Mouse (Mus musculus) cerebellum, postnatal 25 days (tissue): Measurements from ENCODE around the gene Ranbp3.

Experiments
- DNase-seq, 2 experiments: peaks; one replicate each; pipeline ENCODE4 v3.0.0; 2021; ENCODE audit warnings: mixed read lengths in 2 of 2

Gene Ranbp3

DNA sequence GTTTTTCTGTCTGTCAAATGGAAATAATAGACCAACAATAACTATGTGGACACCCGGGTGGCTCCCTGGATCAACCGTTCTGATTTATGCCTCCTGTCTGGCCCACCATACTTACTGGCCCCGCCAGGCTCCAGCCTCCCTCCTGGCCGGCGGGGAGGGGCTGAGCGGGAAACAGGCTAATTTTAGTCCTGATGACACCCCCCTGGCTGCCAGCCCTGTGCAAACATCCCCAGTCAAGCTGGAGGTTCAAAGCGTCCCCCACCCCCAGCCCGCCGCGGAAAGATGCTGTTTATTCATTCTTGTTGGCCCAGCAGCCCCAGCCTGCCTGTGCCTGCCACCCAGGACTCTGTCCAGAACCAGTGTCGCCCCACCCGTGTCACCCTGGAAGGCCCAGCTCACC is 55.0 kb downstream of the Ranbp3 start:
- no peak for DNase-seq

DNA sequence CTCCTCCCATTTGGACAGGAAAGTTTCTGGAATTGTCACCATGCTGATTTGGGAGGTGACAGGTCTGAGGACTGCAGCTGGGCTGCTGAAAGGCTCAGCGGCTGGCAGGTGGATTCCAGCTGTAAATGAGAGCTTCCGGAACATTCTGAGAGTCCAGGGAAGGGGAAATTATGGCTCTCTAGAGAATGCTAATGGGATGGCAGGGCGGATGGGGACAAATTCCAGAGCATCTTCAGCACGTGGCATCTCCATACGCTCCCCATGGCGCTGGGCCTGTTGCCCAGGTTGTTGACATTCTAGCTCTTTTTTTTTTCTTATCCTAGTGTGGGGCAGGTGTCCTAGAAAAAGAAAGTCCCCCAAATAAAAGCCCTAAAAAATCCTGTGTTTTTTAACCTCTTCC is 56.1 kb downstream of the Ranbp3 start:
- peak; percentile 74 to 84 for DNase-seq

DNA sequence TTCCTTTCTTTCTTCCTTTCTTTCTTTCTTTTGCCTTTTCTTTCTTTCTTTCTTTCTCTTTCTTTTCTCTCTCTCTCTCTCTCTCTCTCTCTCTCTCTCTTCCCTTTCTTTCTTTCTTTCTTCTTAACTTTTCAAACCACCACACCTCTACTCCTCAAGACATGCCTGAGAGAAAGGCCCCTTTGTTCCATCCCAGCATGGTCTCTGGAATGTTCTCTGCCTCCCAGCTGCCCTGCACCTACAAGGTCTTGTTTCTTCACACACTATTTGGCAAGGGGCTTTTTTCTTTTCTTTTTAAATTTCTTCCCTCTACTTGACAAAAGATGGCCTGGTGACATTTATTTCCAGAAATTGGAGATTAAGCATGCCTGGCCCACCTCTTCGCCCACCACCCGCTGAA is 56.6 kb downstream of the Ranbp3 start:
- DNase-seq = no peak

DNA sequence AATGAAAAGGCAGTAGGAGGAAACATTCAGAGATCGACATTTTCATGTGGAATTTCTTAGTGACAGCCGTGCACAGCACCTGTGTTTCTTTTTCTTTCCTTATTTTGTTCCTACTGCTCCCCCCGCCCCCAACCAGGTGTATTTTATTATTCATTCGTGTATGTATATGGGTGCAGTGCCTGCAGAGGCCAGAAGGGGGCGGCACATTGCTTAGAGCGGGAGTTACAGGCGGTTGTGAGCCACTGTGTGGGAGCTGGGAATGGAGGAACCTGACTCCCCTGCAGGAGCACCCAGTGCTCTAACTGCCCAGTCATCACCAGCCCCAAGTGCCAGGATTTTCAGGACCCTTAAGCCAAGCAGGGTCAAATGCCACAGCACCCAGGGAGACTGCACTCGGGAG is 63.4 kb downstream of the Ranbp3 start:
- DNase-seq = no peak

DNA sequence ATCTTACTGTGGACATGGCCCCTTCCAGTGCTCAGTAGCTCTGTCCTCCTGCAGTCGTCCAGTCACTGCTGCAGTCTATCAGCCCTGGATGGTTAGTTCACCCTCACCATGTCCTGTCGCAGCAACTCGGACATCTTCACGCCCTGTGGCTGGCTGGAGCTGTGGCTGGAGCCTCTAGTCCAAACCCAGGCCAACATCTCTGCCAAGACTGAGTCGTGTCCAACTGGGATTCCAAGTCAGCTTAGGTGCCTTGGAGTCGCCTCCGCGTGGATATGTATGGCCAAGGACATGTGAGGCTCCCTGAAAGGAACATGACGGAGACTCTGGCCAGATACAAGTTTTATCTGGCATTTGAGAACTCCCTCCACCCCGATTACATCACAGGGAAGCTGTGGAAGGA is 65.1 kb downstream of the Ranbp3 start:
- DNase-seq = no peak

DNA sequence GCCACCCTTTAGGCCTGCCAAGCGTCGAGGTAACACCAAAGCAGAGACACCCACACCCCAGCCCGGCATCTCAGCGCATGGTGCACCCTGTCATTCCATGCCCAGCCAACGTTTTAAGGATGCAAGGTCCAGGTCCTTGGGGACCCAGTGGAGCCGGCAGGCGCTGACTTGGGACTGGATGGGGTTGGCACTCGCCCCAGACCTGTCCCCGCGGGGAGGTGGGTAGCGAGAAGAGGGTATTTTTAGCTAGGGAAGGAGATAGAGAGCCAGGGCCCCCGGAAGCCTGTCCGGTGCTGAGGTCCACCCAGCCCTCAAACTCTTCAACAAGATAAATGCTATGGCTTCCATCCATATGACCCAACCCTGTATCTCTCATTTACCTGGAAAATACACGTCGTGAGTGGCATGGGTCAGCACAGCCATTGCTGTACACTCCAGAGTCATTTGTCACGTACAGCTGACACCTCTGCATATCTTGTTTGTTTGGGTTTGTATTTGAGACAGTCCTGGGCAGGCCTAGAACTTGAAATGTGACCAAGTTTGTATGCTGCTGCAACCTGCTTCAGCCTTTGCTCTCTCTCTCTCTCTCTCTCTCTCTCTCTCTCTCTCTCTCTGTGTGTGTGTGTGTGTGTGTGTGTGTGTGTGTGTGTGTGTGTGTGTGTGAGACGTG is 67.2 kb downstream of the Ranbp3 start:
- no peak for DNase-seq

DNA sequence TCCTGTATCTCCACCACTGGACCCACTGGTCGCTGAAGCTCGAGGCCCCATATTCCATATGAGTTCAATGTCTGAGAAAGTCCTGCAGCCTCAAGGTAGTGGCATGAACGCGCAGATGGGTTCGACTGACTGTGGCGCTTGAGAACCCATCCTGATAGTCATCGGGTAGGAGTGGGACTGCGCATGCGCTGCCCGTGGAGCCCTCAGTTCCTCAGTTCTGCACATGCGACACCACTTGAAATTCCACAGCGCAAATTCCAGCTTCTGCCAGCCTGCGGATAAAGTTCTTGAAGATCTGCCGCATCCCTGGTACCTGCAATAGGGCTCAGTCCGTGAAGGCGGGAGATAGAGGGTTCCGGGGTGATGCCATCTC is 67.7 kb downstream of the Ranbp3 start:
- DNase-seq = no peak

DNA sequence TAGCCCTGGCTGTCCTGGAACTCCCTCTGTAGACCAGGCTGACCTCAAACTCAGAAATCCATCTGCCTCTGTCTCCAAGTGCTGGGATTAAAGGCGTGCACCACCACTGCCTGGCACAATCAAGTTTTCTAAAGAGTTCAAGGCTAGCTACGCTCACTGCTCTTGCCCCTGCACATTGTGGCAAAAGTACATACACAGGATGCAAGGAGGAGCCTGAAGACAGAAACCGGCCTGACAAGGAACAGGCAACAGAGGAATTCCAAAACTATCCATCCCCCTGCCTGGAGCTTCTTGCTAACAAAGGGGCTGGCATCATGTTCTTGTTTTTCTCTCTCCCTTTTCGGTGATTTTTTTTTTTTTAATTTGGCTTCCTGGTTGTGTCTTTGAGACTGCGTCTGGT is 71.1 kb downstream of the Ranbp3 start:
- DNase-seq = no peak

DNA sequence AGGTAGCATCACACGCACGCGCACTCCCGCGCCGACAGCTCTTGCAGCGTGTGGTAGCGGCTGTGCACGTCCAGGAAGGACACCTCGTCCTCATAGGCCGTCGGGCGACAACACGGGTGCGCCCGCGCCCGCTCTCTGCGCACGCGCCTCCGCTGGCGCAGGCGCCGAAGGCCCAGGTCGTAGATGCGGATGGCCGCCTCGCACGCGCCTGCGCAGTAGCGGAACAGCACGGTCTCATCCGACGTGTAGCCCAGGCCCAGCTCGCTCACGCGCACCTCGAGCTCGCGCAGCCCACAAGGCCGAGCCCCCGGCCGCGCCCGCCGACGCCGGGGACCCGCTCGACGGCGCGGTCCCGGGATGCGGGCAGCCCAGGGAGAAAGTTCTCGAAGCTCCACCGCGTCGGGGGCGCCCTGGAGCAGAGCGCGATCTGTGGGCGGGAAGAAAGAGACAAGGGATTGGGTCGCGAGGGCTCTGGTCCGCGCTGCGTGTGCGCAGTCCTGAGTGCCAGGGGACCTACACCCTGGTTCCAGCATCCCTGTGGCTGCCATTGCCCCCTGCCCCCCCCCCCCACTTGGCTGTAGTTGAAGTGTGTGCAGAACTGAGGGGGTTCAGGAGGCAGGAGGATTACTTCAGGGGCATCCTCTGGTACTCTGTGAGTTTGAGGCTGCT is 78.4 kb downstream of the Ranbp3 start:
- DNase-seq = no peak

DNA sequence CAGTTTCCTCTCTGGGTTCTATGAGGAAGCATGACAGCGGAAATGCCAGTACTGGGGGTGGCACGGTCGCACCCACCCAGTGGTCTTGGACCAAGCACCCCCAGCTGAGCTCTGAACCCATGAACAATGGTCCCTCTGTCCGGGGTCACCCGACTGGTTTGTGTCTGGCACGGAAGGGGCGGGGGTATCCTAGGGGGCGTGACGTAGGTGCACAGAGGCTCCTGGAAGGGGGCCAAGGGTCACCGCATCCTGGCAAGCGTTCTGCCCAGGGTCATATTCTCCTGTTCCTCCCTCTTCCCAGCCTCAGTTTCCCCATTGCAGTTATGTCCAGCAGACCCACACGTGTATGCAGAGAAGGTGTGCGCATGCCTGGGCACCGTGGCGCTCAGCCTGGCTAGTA is 80.4 kb downstream of the Ranbp3 start:
- DNase-seq = no peak

DNA sequence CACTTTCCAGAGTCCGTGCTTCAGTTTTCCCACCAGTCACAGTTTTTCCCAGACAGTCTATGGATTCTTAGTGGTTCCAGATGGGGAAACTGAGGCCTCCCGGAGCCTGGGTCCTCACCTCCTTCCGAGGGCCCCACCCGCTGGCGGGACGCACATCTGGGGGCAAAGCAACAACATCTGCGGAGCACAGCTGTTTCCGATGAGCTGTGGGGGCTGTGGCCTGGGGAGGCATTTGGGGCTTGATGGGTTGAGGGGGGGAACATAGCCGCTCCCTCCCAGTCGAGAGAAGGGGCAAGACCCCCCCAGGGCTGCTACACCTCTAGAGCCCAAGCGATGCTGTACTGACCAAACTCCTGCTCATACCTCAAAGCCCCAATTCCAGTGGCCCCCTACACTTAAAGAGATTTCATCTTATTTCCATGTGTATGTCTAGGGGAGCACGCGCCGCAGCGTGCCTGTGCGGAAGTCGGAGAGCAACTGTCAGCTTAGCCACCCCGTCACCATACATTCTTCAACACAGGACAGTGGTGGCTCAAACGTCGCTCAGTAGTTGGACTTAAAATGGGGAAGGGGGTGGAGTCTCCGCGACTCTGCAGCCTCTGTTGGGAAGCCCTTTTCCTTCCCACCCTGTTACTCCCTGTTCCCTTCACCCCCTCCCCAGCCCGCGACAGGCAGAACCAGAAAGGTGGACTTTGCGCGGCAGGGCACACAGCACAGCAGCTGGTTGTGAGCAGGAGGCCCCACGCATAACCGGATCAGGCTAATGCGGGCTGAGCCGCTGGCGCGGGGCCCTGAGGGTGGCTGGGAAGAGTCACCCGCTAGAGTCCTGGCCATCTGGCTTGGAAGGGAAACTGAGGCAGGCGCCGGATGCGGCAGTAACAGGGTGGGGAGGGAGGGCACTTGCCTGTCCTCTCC is 81.4 kb downstream of the Ranbp3 start:
- DNase-seq = no peak

DNA sequence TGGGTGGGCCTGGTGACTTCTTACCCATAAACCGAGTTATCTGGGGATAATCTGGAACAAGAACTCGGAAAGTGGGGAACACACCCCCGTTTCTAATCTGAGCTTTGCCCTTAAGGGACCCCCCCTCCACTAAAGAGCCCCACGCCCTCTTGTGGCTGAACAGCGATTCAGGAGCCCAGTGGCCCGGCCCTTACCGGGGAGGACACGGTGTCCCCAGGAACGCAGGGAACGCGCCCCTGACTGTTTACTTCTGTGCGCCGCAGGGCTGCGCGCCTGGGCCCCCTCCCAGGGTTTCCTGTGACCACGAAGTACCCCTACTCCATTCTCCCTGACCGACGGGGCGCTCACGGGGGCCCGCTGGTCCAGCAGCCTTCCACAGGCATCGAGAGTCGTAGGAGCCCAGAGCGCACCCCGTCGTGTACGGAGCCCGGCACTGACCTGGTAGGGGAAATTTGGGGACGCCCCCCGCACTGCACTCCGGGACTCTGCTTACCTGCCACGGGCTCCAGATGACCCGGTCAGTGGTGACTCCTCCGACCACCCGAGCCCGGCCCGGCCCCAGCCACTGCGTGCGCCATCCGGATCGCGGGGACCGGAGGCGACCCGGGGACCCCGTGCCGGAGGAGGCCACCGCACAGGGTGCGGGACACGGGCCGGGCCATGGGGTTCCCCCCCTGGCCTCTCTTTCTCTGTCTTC is 83.8 kb downstream of the Ranbp3 start:
- DNase-seq = peak in 1 of 2 experiments; percentile 34

DNA sequence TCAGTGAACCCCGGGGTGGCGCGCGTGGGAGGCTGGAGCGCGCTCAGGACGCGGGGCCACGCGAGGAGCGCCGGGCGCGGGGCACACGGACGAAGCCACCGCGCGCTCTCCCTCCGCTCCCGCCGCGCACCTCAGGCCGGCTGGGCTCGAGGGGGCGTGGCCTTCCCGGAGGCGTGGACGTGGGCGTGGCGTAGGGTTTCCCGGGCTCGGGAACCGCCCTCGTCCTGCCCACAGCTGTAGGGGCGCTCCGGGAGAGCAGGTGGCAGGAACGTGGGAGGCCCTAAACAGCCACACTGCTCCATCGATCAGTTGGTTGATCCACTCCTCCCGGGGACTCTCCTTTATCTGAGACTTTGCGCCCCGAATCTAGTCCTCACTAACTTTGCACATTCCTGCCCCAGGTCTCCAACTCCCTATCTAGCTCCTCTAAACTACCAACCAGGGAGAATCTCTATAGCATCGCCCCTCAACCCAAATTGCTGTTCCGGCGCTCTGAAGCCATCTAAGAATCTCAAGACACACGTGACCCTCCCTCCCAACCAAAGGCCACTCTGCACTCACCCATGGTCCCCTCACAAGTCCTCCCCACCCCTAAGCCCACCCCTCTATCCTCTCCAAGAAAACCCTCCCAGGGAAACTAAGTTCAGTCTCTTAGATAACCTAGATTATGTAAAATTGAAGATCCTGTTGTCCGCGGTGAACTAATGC is 84.5 kb downstream of the Ranbp3 start, which contains the start of gene Nrtn:
Nrtn (minus strand) TSS at position 115 of the 708 bp plus-strand sequence.
- DNase-seq = peak in 1 of 2 experiments; percentile 70

DNA sequence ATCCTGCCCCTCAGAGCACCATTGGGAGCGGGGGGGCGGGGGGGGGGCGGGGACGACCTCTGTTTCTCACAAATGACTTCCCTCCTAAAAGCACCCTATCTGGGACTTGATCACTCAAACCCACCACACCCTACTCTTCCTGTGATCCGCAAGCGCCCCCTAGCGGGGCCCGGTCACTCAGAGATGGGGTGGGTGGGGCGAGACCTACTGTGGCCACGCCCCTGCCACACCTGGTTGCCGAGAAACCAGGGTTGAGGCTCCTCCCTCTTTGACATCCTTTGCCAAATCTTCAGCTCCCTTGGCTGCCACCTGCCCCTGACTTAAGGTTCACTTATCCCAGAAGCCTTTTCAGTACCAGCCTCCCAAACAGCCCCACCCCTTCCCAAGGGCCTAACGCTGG is 85.0 kb downstream of the Ranbp3 start:
- DNase-seq = peak; percentile 63 to 82

DNA sequence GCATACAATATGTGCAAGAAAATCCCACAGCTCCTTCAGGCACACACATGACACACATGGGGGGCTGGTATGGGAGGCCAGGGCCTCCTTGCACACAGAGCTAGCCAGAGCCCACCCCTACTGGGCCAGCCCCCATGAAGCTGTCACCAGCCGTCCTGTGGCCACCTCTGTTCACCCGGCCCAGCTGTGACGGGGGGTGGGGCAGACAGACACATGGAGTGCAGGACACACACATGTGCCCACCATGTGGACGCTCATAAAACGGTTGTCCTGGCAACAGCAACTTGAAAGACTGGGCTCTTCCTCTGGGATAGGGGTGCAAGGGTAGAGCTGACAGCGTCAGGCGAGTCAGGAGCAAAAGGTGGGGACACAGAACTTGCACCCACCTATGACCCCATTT is 86.2 kb downstream of the Ranbp3 start:
- DNase-seq = no peak

DNA sequence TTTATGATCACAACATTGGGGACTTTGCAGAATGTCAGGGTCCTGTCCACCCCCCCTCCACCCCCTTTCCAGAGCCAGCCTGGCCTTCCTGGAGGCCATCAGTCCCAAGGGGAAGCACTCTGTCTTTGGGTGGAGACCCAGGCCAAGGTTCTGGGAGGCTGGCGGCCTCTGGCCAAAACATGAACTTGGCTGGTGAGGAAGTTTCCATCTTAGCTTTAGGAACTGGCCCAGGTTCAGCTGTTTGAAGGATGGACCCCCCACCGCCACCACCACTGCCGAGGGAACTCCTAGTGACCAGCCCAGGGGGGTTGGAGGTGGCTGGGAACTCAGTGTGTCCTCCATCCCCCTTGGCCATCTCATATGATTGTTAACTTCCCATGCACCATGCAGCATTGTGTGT is 88.0 kb downstream of the Ranbp3 start:
- peak in 1 of 2 experiments; percentile 49 for DNase-seq
